In genomic region chr17:36226921-36227320, GRCm38 (mm10) we compare ENCODE assay signal across 10 mouse cellular contexts. TPM values are rescaled to one million over a fixed set of nuclear protein-coding genes. Genes with fewer than 3 reads are reported as not detected.
DNase-seq lines count a peak whose midpoint lies in the region; ATAC-seq and TF ChIP-seq lines count a peak whose summit lies in the region.
"Had no signal": no experiment of that assay in that cellular context is flagged by ENCODE, and none has a peak within 500 bp of the region (broad histone marks: within the 10 kb centered on the region; RNA-seq: fewer than 3 reads in every experiment).

No protein-coding gene starts in this region.

- peak; percentile 42 for TF ChIP-seq CTCF in left cerebral cortex, adult 2 months (IDR thresholded peaks at IDR 0.05)
- peak; percentile 9 to 34 (median 15); a peak in 3 of 6 replicates for TF ChIP-seq CTCF in MEL (IDR thresholded peaks at IDR 0.05 in 2 of 3, conservative IDR thresholded peaks at IDR 0.05 in 1 of 3; ENCODE audit: control insufficient read depth in 1 of 3, insufficient read depth in 1 of 3, low read depth in 2 of 3, low read length in 3 of 3, poor library complexity in 1 of 3, severe bottlenecking in 1 of 3)

- intact Hi-C loops in left cerebral cortex, adult 2 months (cut with DNase I): no loop called here

- ATAC-seq in frontal cortex, adult (ENCODE audit: low TSS enrichment): no peak

- peaks cover 3 to 16% of the 10 kb centered on the region in 2 experiments for H3K27me3 ChIP-seq in MEL (ENCODE audit: control insufficient read depth in 1 of 2, insufficient read depth in 2 of 2, low read length in 2 of 2)

- no peaks in the 10 kb centered on the region for H3K4me1 ChIP-seq in MEL (ENCODE audit: control insufficient read depth in 1 of 2, insufficient read depth in 2 of 2, low read length in 2 of 2)

- H3K79me2 ChIP-seq in MEL (ENCODE audit: control insufficient read depth, insufficient read depth, low read length, poor library complexity): no peaks in the 10 kb centered on the region

- no peak overlapping the region for H3K27ac ChIP-seq in left cerebral cortex, adult 2 months
- H3K27ac ChIP-seq in MEL (ENCODE audit: control insufficient read depth, low read depth, low read length): no peak overlapping the region
- H3K27ac ChIP-seq: midbrain, embryonic 12.5 days had no signal

- no peaks in the 10 kb centered on the region for H3K36me3 ChIP-seq in MEL (ENCODE audit: control insufficient read depth in 1 of 2, insufficient read depth in 2 of 2, low read length in 2 of 2)
- H3K36me3 ChIP-seq: midbrain, embryonic 12.5 days had no signal

- no peak overlapping the region for H3K4me3 ChIP-seq in left cerebral cortex, adult 2 months
- H3K4me3 ChIP-seq in MEL (ENCODE audit: control insufficient read depth in 1 of 2, insufficient read depth in 1 of 2, low read depth in 2 of 2, low read length in 2 of 2): no peak overlapping the region
- H3K4me3 ChIP-seq: midbrain, embryonic 12.5 days had no signal

- DNase-seq in left cerebral cortex, adult 2 months (ENCODE audit: extremely low spot score in 1 of 2, low spot score in 2 of 2): no peak
- no peak for DNase-seq in left cerebral cortex, adult 8-10 months (ENCODE audit: low spot score in 2 of 2)
- no peak for DNase-seq in MEL (ENCODE audit: low read depth, low spot score)
- DNase-seq in embryo, embryonic 11 days: peak; percentile 59
- peak; percentile 43 to 68 for DNase-seq in spleen, postnatal 36 days (ENCODE audit: low spot score in 2 of 2)
- DNase-seq in neural tube, embryonic 10.5 days (ENCODE audit: extremely low spot score, low spot score): no peak
- no peak for DNase-seq in urinary bladder, adult 18-20 months (ENCODE audit: low spot score in 2 of 2)

- H3K9me3 ChIP-seq in MEL (replicated peaks; ENCODE audit: insufficient read depth, low read length): no peaks in the 10 kb centered on the region
- H3K9me3 ChIP-seq: midbrain, embryonic 12.5 days had no signal

- no peak for TF ChIP-seq RAD21 in MEL (IDR thresholded peaks at IDR 0.05; ENCODE audit: low read depth, low read length)

- TF ChIP-seq EP300 in MEL (IDR thresholded peaks at IDR 0.05; ENCODE audit: low read depth in 1 of 2, low read length in 2 of 2): no peak

- no peak for TF ChIP-seq POLR2A in MEL (IDR thresholded peaks at IDR 0.05; ENCODE audit: control insufficient read depth in 1 of 2, insufficient read depth in 1 of 2, low read depth in 1 of 2, low read length in 2 of 2, poor library complexity in 1 of 2)

- H3K9ac ChIP-seq in MEL (ENCODE audit: control insufficient read depth, low read depth, low read length, poor library complexity, severe bottlenecking): no peak overlapping the region
- H3K9ac ChIP-seq: midbrain, embryonic 12.5 days had no signal

TF ChIP-seq in MEL, 35 proteins besides CTCF, POLR2A, EP300 and RAD21:
- TF ChIP-seq HCFC1 (IDR thresholded peaks at IDR 0.05; ENCODE audit: low read depth, low read length): no peak
- no peak for TF ChIP-seq GABPA (IDR thresholded peaks at IDR 0.05; ENCODE audit: low read depth, low read length)
- no peak for TF ChIP-seq POLR2AphosphoS2 (IDR thresholded peaks at IDR 0.05; ENCODE audit: low read length)
- TF ChIP-seq POLR2AphosphoS5 (IDR thresholded peaks at IDR 0.05; ENCODE audit: borderline replicate concordance, low read depth, low read length): no peak
- TF ChIP-seq MAZ (IDR thresholded peaks at IDR 0.05; ENCODE audit: low read depth, low read length): no peak
- no peak for TF ChIP-seq MEF2A (IDR thresholded peaks at IDR 0.05; ENCODE audit: extremely low read depth, insufficient replicate concordance, low read depth, low read length, poor library complexity, severe bottlenecking)
- no peak for TF ChIP-seq SMC3 (IDR thresholded peaks at IDR 0.05; ENCODE audit: low read depth, low read length)
- no peak for TF ChIP-seq NELFE (IDR thresholded peaks at IDR 0.05; ENCODE audit: low read depth, low read length)
- TF ChIP-seq MAX (IDR thresholded peaks at IDR 0.05; ENCODE audit: low read length): no peak
- no peak for TF ChIP-seq KAT2A (conservative IDR thresholded peaks at IDR 0.05; ENCODE audit: low read depth, low read length)
TF ChIP-seq in MEL: peak in this region for 0.

RNA-seq across cellular contexts. Expression of gene Rpp21, which starts 30.9 kb away (rescaled TPM):
- total RNA-seq in left cerebral cortex, adult 2 months (2021): 10 to 100 TPM; 44.5 to 45.1 TPM
- 10 to 100 TPM; 34.6 to 47.5 (median 38.3) TPM for total RNA-seq in left cerebral cortex, adult 8-10 months (2022)
- total RNA-seq in MEL (2012; rRNA removed): 57.8 and 63.8 TPM in 2 replicates
- polyA plus RNA-seq in MEL (2012; ENCODE audit: insufficient read depth in 1 of 2, insufficient read length in 2 of 2, low read depth in 1 of 2, low replicate concordance in 2 of 2, missing spikeins in 1 of 2): 100 to 1,000 TPM in 1 of 2 experiments, not detected in 1; 116 TPM

RNA-seq across cellular contexts. Expression of gene H2-T3, which starts 36.8 kb away (rescaled TPM):
- not detected for total RNA-seq in left cerebral cortex, adult 2 months (2021)
- not detected for total RNA-seq in left cerebral cortex, adult 8-10 months (2022)
- total RNA-seq in MEL (2012; rRNA removed): not detected in 2 replicates
- polyA plus RNA-seq in MEL (2012; ENCODE audit: insufficient read depth in 1 of 2, insufficient read length in 2 of 2, low read depth in 1 of 2, low replicate concordance in 2 of 2, missing spikeins in 1 of 2): not detected
- polyA plus RNA-seq: midbrain, embryonic 12.5 days had no signal

RNA-seq across cellular contexts. Expression of gene Trim39, which starts 45.1 kb away (rescaled TPM):
- total RNA-seq in left cerebral cortex, adult 2 months (2021): 10 to 100 TPM; 25.1 to 27.2 TPM
- total RNA-seq in left cerebral cortex, adult 8-10 months (2022): 10 to 100 TPM; 20.6 to 24.7 (median 23.3) TPM
- total RNA-seq in MEL (2012; rRNA removed): 9.4 and 13.5 TPM in 2 replicates
- polyA plus RNA-seq in MEL (2012; ENCODE audit: insufficient read depth in 1 of 2, insufficient read length in 2 of 2, low read depth in 1 of 2, low replicate concordance in 2 of 2, missing spikeins in 1 of 2): 10 to 100 TPM in 1 of 2 experiments, not detected in 1; 16.0 TPM

RNA-seq across cellular contexts. Expression of gene Gm8909, which starts 58.6 kb away (rescaled TPM):
- not detected for total RNA-seq in left cerebral cortex, adult 2 months (2021)
- total RNA-seq in left cerebral cortex, adult 8-10 months (2022): not detected
- total RNA-seq in MEL (2012; rRNA removed): not detected in 2 replicates
- polyA plus RNA-seq in MEL (2012; ENCODE audit: insufficient read depth in 1 of 2, insufficient read length in 2 of 2, low read depth in 1 of 2, low replicate concordance in 2 of 2, missing spikeins in 1 of 2): 1 to 10 TPM in 1 of 2 experiments, not detected in 1; 3.0 TPM
- total RNA-seq: hematopoietic stem cell, adult 5-6 weeks had no signal
- polyA plus RNA-seq: midbrain, embryonic 12.5 days had no signal

RNA-seq across cellular contexts. Expression of gene H2-M10.2, which starts 59.4 kb away (rescaled TPM):
- not detected for total RNA-seq in left cerebral cortex, adult 2 months (2021)
- not detected for total RNA-seq in left cerebral cortex, adult 8-10 months (2022)
- not detected in 2 replicates for total RNA-seq in MEL (2012; rRNA removed)
- polyA plus RNA-seq in MEL (2012; ENCODE audit: insufficient read depth in 1 of 2, insufficient read length in 2 of 2, low read depth in 1 of 2, low replicate concordance in 2 of 2, missing spikeins in 1 of 2): not detected
- total RNA-seq: hematopoietic stem cell, adult 5-6 weeks had no signal

Comparison
In these comparisons a context has a peak if more than half of its experiments do, and no peak if none do; other contexts are left out.
1. DNase-seq: peak in embryo, embryonic 11 days (single experiment) and spleen, postnatal 36 days (2 of 2); none in left cerebral cortex, adult 2 months (0 of 2), left cerebral cortex, adult 8-10 months (0 of 2), MEL (single experiment), neural tube, embryonic 10.5 days (single experiment) and urinary bladder, adult 18-20 months (0 of 2).